Mouse (Mus musculus) lung, postnatal 0 days (tissue): ENCODE measurements around the gene Ppp3r2. TPM values are rescaled to one million over a fixed set of nuclear protein-coding genes. Genes with fewer than 3 reads are reported as not detected.

ENCODE experiments used
- ATAC-seq: fragments of 200-750 bp; cut with Nextera tagmentation; 2 replicates; pipeline ENCODE4 v1.8.0; 2017; ENCODE audit warnings: moderate library complexity
- DNase-seq: peaks from one replicate; pipeline ENCODE4 v3.0.0-alpha.2; 2016; ENCODE audit warnings: low spot score
- H3K27ac ChIP-seq: fragments of 300-500 bp; sonication (generic); 2 replicates; pipeline ENCODE4 v1.5.1; 2014; ENCODE audit warnings: antibody characterized with exemption, mild to moderate bottlenecking, low read length, mixed read lengths
- H3K27me3 ChIP-seq: fragments of 300-500 bp; sonication (generic); replicated peaks from 2 replicates; pipeline ENCODE4 v1.6.1; 2014; ENCODE audit warnings: low read length, mixed read lengths; ENCODE audit not compliant: insufficient read depth
- H3K36me3 ChIP-seq: fragments of 300-500 bp; sonication (generic); 2 replicates; pipeline ENCODE4 v1.6.1; 2014; ENCODE audit warnings: low read length, mixed read lengths; ENCODE audit not compliant: insufficient read depth
- H3K4me1 ChIP-seq: fragments of 300-500 bp; sonication (generic); 2 replicates; pipeline ENCODE4 v1.6.1; 2014; ENCODE audit warnings: antibody characterized with exemption, low read depth, low read length, mixed read lengths; ENCODE audit not compliant: insufficient read depth
- H3K4me2 ChIP-seq: fragments of 300-500 bp; sonication (generic); replicated peaks from 2 replicates; pipeline ENCODE4 v1.6.1; 2014; ENCODE audit warnings: low read depth, mild to moderate bottlenecking, low read length, moderate library complexity, mixed read lengths
- H3K4me3 ChIP-seq: fragments of 300-500 bp; sonication (generic); 2 replicates; pipeline ENCODE4 v1.5.1; 2014; ENCODE audit warnings: low read depth, low read length
- H3K9ac ChIP-seq: fragments of 300-500 bp; sonication (generic); replicated peaks from 2 replicates; pipeline ENCODE4 v1.6.1; 2014; ENCODE audit warnings: low read depth, mild to moderate bottlenecking
- H3K9me3 ChIP-seq: fragments of 300-500 bp; sonication (generic); 2 replicates; pipeline ENCODE4 v1.6.1; 2016; ENCODE audit warnings: low read length, mixed read lengths
- CTCF ChIP-seq: IDR thresholded peaks from 2 replicates; pipeline ENCODE4 v1.5.1; 2016; ENCODE audit warnings: antibody characterized with exemption, mild to moderate bottlenecking
- EP300 ChIP-seq: IDR thresholded peaks from 2 replicates; pipeline ENCODE4 v1.6.1; 2016; ENCODE audit warnings: antibody characterized with exemption, mild to moderate bottlenecking, control low read depth
- WGBS: fragments of 180-500 bp; shearing (Covaris S2); extraction: QIAGEN DNeasy Blood & Tissue Kit; methylation state at CpG from one replicate; pipeline ENCODE4 v1.1.7; 2014; 5-methylcytosine and 5-hydroxymethylcytosine counted together
- polyA plus RNA-seq: library from polyadenylated mRNA; unstranded; fragments of >200 nt; fragmentation: Nextera tagmentation; extraction: Ambion mirVana; gene quantifications from 2 replicates; pipeline ENCODE4 v1.2.1, GENCODE M21; 2015

Gene Ppp3r2
- polyA plus RNA-seq, 1 experiment from 2014 or later: 0.20 TPM

DNA sequence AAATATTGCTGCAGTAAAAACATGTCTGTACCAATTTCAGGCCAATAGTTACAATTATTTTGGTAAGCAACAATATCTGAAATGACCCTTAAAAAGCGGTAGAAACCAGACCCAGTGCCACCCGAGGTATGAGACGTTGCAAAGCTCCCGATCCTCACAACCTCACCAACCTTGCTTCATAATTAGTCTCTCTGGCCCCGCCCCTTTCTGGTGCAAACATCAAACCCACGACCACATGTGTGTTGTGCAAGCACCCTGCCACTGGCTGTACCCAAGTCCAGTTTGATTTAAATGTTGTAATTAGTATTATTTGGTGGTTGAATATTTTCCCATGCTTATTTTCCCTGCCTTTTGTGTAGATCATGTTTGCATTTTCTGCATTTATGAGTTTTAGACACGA is 5.0 kb downstream of the Ppp3r2 start:
- H3K27ac ChIP-seq: no peak overlapping the region
- no peak overlapping the region for H3K4me3 ChIP-seq
- DNase-seq (no peak), ATAC-seq (no peak)
- no peaks in the 10 kb centered on the region for H3K4me1 ChIP-seq
- no peak overlapping the region for H3K9ac ChIP-seq
- 49% methylated on average over 7 of the region's 7 CpGs for WGBS
- H3K27me3 ChIP-seq: no peaks in the 10 kb centered on the region
- TF ChIP-seq CTCF (no peak), EP300 (no peak)
- H3K4me2 ChIP-seq: no peak overlapping the region
- H3K9me3 ChIP-seq: no peaks in the 10 kb centered on the region
- no peaks in the 10 kb centered on the region for H3K36me3 ChIP-seq

DNA sequence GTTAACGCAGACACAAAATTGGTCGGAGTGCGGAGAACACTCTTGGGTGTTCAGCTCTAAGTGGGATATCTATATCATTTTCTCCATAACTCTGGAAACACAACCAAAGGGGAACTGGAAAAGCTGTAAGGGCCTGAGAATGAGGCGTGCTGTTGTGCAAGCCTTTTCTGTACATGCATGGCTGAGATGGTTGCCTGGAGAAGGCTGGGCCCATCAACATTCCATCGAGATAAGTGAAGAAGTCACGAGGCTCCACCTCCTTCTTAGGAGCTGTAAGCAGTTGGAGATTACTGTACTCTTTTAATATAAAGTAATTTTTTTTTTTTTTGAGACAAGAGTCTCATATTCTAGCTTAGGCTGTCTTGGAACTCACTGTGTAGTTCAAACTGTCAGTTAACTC is 5.8 kb downstream of the Ppp3r2 start:
- DNase-seq (peak; percentile 87), ATAC-seq (peak; percentile 88)
- H3K4me2 ChIP-seq: no peak overlapping the region
- no peaks in the 10 kb centered on the region for H3K36me3 ChIP-seq
- H3K4me1 ChIP-seq: no peaks in the 10 kb centered on the region
- no peaks in the 10 kb centered on the region for H3K9me3 ChIP-seq
- no peak for TF ChIP-seq CTCF
- TF ChIP-seq EP300: peak; percentile 92
- H3K9ac ChIP-seq: no peak overlapping the region
- WGBS: 46% methylated on average over 6 of the region's 6 CpGs
- no peak overlapping the region for H3K4me3 ChIP-seq
- peak overlapping the region; percentile 62 for H3K27ac ChIP-seq
- no peaks in the 10 kb centered on the region for H3K27me3 ChIP-seq

DNA sequence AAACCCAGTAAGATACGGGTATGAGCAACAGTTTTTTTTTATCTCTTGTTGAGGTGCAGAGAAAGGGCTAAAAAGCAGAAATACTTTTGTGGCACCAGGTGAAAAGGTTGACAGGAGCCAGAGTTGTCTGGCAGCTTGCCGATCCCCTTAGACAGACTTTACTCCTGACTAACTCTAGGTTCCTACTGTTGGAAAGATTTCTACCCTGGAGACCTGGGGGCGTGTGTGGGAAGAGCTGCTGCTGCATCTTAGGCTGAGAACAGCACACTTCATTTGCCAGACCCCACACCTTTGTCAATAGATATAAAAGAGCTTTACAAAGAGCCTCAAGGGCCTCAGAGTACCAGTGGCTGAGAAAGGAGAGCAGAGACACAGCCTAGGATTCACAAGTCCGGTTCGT is 17.0 kb downstream of the Ppp3r2 start:
- no peak for ATAC-seq
- WGBS: 76% methylated on average over 5 of the region's 5 CpGs

DNA sequence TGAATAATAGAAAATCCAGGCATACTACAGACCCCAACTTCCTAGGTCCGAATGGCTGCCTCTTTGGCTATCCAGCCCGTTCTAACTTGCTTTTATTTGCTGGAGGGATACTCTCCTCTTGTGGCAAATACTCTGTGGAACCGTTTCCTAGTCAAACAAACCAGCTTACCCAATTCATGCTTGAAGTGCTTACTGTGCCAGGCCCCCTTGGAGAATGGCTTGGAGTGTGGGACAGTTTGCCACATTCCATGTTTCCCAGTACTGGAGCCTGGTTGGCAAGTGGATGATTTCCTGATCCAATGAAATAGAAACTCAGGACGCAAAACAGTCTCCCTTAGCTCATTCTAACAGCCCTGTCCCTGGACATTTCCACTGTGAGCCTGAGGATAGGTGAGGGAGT is 19.6 kb downstream of the Ppp3r2 start:
- ATAC-seq: peak; percentile 83
- no peaks in the 10 kb centered on the region; the same call in 1 of the 2 replicates for H3K4me1 ChIP-seq
- 60% methylated on average over 4 of the region's 4 CpGs for WGBS
- no peak overlapping the region for H3K4me3 ChIP-seq
- TF ChIP-seq EP300: no peak
- no peak for TF ChIP-seq CTCF
- no peaks in the 10 kb centered on the region for H3K9me3 ChIP-seq
- DNase-seq: peak; percentile 65
- H3K27me3 ChIP-seq: no peaks in the 10 kb centered on the region
- no peaks in the 10 kb centered on the region; the same call in 1 of the 2 replicates for H3K36me3 ChIP-seq
- H3K4me2 ChIP-seq: no peak overlapping the region
- no peak overlapping the region for H3K9ac ChIP-seq
- peak overlapping the region; percentile 55; the same call in 1 of the 2 replicates for H3K27ac ChIP-seq

More for the DNA sequence above, 17.0 kb downstream of the Ppp3r2 start:
- no peak overlapping the region for H3K4me2 ChIP-seq
- no peaks in the 10 kb centered on the region for H3K27me3 ChIP-seq
- H3K9ac ChIP-seq: no peak overlapping the region
- TF ChIP-seq CTCF (no peak), EP300 (no peak)
- no peak overlapping the region for H3K27ac ChIP-seq
- H3K36me3 ChIP-seq: no peaks in the 10 kb centered on the region; the same call in 1 of the 2 replicates
- no peaks in the 10 kb centered on the region; the same call in 1 of the 2 replicates for H3K4me1 ChIP-seq
- no peak overlapping the region for H3K4me3 ChIP-seq
- no peaks in the 10 kb centered on the region for H3K9me3 ChIP-seq
- no peak for DNase-seq

DNA sequence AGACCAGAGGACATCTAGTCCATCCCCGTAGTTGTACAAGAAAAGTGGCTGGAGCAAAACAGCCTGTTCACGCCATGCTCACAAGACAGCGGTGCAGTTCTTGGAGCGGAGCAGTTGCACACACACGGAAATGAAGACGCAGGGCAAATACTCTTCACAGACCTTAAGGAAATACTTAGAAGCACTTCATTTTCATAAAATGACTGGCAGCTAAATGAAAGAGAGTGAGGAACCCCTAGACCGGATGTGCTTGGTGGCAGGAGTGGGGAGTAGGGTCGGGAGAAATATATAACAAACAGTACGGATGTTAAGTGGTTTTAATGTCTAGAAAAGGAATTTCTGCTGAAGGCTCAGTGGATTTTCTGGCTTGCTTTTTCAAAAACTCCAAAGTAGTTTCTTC is 20.2 kb downstream of the Ppp3r2 start:
- no peaks in the 10 kb centered on the region; the same call in 1 of the 2 replicates for H3K36me3 ChIP-seq
- H3K4me1 ChIP-seq: no peaks in the 10 kb centered on the region; the same call in 1 of the 2 replicates
- H3K9ac ChIP-seq: no peak overlapping the region
- DNase-seq (peak; percentile 57), ATAC-seq (peak; percentile 78)
- no peak overlapping the region for H3K4me2 ChIP-seq
- H3K4me3 ChIP-seq: no peak overlapping the region
- H3K27me3 ChIP-seq: no peaks in the 10 kb centered on the region
- WGBS: 62% methylated on average over 9 of the region's 9 CpGs
- no peaks in the 10 kb centered on the region for H3K9me3 ChIP-seq
- 0 out of 2 replicates have a peak, but pooled peaks have one; percentile 15 for TF ChIP-seq EP300
- no peak for TF ChIP-seq CTCF
- peak overlapping the region; percentile 55 for H3K27ac ChIP-seq

- TF ChIP-seq CTCF (no peak), EP300 (no peak)
- Histone ChIP-seq H3K4me3 (no peak overlapping the region), H3K4me2 (no peak overlapping the region), H3K27ac (no peak overlapping the region), H3K36me3 (peaks cover 13% of the 10 kb centered on the region), H3K9ac (no peak overlapping the region), H3K4me1 (no peaks in the 10 kb centered on the region; the same call in 1 of the 2 replicates), H3K9me3 (no peaks in the 10 kb centered on the region), H3K27me3 (no peaks in the 10 kb centered on the region)
- ATAC-seq: no peak
- WGBS: 71% methylated on average over 1 of the region's 1 CpGs
- no peak for DNase-seq
Observed at GRCm38 (mm10) chr4:49659421-49659820, 22.4 kb downstream of the Ppp3r2 start.

GRCm38 (mm10) chr4:49639913-49640312 is 41.9 kb downstream of the Ppp3r2 start:
- Histone ChIP-seq H3K27ac (no peak overlapping the region), H3K9ac (no peak overlapping the region), H3K9me3 (no peaks in the 10 kb centered on the region), H3K27me3 (no peaks in the 10 kb centered on the region), H3K4me1 (no peaks in the 10 kb centered on the region), H3K36me3 (peaks cover 38% of the 10 kb centered on the region), H3K4me3 (no peak overlapping the region), H3K4me2 (no peak overlapping the region)
- 51% methylated on average over 2 of the region's 2 CpGs for WGBS
- no peak for DNase-seq
- no peak for ATAC-seq
- TF ChIP-seq EP300 (no peak), CTCF (peak; percentile 39)
